Mouse (Mus musculus): ENCODE measurements around the gene Emilin1. TPM values are rescaled to one million over a fixed set of nuclear protein-coding genes. Genes with fewer than 3 reads are reported as not detected.

Emilin1 gene
- total RNA-seq, 2 experiments from 2014 or later: 6.5 to 28.8 TPM

DNA sequence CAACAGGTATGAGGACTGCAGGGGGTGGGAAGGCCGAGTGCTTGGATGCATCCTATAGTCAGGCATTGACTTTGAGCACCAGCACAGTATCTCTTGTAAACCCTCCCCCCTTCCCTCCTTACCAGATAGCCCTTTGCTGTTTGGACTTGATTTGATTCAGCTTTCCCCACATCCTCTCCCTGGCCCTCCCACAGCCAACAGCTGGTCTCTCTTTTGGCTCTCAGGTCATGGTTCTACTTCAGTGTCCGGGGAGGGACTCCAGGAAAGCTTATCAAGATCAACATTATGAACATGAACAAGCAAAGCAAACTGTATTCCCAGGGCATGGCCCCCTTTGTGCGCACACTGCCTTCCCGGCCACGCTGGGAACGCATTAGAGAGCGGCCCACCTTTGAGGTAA, 22.8 kb upstream of the Emilin1 start:
- no peak for ATAC-seq (replicated peaks; ENCODE audit: low FRiP score, poor library complexity, severe bottlenecking)

DNA sequence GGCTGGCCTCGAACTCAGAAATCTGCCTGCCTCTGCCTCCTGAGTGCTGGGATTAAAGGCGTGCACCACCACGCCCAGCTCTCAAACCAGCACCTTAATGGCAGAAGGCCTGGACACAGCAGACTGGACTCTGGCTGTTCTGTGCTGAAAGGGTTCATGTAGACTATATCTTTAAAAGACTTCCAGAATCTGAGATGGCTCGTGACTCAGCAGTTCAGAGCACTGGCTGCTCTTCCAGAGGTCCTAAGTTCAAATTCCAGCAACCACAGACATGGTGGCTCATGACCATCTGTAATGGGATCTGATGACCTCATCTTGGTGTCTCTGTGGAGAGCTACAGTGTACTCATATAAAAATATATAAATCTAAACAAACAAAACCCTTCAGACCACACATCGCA, 11.3 kb upstream of the Emilin1 start:
- no peak for ATAC-seq (replicated peaks; ENCODE audit: low FRiP score, poor library complexity, severe bottlenecking)

DNA sequence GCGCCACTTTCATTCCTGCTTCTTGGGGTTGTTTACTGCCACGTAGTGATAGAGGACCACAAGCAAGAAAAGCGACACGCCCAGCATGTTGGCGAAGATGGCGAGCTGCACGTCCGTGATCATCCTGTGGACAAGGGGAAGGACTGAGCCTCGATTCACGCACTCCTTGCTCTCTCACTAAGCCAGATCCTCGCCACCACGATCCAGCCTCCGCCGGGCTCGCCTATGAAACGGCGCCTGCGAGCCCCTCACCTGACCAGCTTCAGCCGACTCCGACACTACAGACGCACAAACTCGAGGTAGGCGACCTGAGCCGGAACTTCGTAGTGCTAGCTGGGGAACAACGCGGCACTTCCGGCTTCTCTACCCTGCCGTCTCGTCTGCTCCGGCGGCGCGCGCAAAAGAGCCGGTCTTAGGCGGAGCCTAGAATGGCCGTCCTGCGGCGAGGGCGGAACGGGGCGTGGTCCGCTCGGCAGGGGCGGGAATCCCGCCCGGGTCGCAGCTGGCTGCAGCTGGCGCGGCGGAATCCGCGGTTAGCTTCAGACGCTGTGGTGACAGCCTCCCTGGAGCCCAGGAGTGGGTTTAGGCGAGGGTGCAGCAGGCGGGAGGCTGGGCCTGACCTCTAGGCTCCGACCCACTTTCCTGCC, 5.7 kb upstream of the Emilin1 start, which contains the start of gene Ost4:
Ost4 (minus strand) TSS at position 376 of the 647 bp plus-strand sequence.
- peak; percentile 92 for ATAC-seq (replicated peaks; ENCODE audit: low FRiP score, poor library complexity, severe bottlenecking)

DNA sequence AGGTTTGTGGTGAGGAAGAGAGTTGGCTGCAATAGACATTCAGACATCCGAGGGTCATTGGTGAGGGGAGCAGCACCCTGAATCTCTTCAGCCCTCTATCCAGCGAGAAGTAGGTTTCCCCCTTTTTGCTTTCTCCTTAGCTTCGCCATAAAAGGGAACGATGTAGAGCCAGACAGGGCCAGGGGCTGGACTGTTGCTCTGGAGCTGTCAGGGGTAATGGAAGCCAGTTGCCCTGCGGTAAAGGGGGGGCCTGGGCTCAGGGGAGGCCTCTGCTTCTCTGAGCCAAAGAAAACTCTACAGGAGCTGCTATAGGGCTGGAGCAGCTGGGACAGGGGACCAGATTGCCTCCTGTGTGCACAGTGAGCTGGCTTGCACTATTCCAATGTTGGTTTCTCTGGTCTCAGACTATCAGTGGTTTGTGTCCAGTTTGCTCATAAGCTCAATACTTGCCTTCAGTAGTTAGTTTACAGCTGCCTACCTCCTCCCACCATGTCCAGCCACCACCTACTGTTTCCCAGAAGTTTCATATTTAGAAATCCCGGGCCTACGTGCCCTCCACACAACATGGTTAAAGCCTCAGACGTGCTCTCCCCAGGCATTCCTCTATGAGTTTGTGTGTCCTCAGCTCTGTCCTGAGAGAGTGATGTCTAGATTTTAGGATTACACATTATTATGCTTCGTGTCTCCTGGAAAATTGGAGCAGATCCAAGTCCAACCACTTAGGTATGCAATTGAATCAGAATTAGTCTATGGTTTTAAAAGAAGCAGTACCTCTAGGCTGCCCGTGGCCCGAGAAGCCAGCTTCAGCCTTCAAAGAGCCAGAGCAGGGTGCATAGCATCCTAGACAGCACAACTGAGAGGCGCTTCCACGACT, 4.5 kb upstream of the Emilin1 start:
- no peak for ATAC-seq (replicated peaks; ENCODE audit: low FRiP score, poor library complexity, severe bottlenecking)

- ATAC-seq (replicated peaks; ENCODE audit: low FRiP score, poor library complexity, severe bottlenecking): no peak
Observed at GRCm38 (mm10) chr5:30909300-30909659, 3.9 kb upstream of the Emilin1 start.

DNA sequence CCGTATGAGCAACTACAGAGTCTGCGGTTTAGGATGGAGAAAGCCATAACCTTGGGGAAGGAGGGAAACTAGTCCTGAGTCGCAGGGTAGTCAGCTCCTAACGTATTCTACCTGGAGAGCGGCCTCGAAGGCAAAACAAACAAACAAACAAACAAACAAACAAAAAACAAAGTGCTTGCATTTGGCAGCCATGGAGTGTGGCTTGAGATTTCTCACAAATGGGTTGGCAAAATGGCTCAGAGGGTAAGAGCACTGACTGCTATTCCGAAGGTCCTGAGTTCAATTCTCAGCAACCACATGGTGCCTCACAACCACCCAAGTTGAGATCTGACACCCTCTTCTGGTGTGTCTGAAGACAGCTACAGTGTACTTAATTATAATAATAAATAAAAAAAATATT, 3.3 kb upstream of the Emilin1 start:
- no peak for ATAC-seq (replicated peaks; ENCODE audit: low FRiP score, poor library complexity, severe bottlenecking)

- no peak for ATAC-seq (replicated peaks; ENCODE audit: low FRiP score, poor library complexity, severe bottlenecking)
Observed at GRCm38 (mm10) chr5:30910481-30910880, 2.7 kb upstream of the Emilin1 start.

DNA sequence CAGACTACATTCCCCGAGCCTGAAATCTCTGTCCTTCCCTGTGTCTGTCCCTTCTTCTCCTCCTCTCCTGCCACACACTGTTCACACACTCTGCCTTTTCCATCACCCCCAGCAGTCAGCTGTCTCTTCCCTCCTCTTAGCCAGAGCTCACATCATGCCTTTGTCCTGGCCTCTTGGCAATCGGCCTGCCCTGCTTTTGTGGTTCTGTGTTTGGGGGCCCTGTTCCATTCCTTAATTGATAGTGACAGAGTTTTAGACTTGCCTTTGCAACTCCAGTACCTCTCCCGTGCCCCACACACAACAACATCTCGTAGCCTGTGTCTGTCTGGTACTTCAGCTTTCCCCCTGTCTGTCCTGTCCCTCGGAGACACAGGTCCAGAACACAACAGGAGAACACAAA, 1.0 kb upstream of the Emilin1 start:
- ATAC-seq (replicated peaks; ENCODE audit: low FRiP score, poor library complexity, severe bottlenecking): no peak

DNA sequence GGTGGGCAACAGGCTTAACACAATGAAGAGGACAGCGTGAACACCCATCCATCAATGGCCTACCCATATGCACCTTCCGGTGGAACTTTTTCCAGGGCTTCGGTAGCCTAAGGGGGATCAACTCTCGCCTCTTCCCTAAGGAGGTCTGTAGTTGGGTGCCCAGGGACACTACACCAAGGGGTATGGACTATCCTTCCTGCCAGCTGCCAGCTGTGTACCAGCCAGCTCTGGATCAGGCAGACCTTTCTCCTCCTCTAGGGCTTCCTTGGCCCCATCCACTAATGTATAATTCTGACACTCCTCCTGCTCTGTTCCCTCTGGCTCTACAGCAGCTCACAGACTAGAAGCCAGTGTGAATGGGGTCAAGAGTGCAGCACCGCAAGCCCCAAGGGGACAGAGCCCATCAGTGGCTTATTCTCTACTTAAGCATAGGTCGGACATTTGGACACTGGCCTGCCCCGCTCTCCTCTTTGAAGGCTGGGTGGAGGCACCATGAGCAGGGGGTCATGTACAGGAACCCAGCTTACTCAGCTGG, 966 bp downstream of the Emilin1 start:
- no peak for ATAC-seq (replicated peaks; ENCODE audit: low FRiP score, poor library complexity, severe bottlenecking)

DNA sequence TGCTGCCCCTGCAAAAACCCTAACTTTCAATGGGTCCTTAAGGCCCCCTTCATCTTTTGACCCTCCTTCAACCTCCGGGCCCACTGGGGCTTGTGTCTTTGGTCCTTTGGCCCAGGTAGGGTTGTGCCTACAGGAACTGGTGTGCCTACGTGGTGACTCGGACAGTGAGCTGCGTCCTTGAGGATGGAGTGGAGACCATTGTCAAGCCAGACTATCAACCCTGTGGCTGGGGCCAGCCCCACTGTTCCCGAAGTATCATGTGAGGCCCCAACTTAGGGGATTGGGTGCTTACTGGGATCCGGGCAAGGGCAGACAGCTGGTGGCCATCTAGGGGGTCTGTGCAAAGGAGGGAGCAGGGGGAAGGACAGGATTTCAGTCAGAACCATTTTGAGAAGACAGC, 1.6 kb downstream of the Emilin1 start:
- ATAC-seq (replicated peaks; ENCODE audit: low FRiP score, poor library complexity, severe bottlenecking): no peak

- no peak for ATAC-seq (replicated peaks; ENCODE audit: low FRiP score, poor library complexity, severe bottlenecking)
Observed at GRCm38 (mm10) chr5:30915456-30915855, 2.3 kb downstream of the Emilin1 start.

GRCm38 (mm10) chr5:30915974-30916433, 2.8 kb downstream of the Emilin1 start:
- 0 out of 2 replicates have a peak, but pooled peaks have one; percentile 44 for ATAC-seq (replicated peaks; ENCODE audit: low FRiP score, poor library complexity, severe bottlenecking)

- no peak for ATAC-seq (replicated peaks; ENCODE audit: low FRiP score, poor library complexity, severe bottlenecking)
Observed at GRCm38 (mm10) chr5:30916841-30917240, 3.6 kb downstream of the Emilin1 start.

- no peak for ATAC-seq (replicated peaks; ENCODE audit: low FRiP score, poor library complexity, severe bottlenecking)
Observed at GRCm38 (mm10) chr5:30917348-30917747, 4.1 kb downstream of the Emilin1 start.

- ATAC-seq (replicated peaks; ENCODE audit: low FRiP score, poor library complexity, severe bottlenecking): no peak
Observed at GRCm38 (mm10) chr5:30917891-30918670, 4.9 kb downstream of the Emilin1 start.

GRCm38 (mm10) chr5:30918691-30919090, 5.5 kb downstream of the Emilin1 start:
- ATAC-seq (replicated peaks; ENCODE audit: low FRiP score, poor library complexity, severe bottlenecking): no peak

DNA sequence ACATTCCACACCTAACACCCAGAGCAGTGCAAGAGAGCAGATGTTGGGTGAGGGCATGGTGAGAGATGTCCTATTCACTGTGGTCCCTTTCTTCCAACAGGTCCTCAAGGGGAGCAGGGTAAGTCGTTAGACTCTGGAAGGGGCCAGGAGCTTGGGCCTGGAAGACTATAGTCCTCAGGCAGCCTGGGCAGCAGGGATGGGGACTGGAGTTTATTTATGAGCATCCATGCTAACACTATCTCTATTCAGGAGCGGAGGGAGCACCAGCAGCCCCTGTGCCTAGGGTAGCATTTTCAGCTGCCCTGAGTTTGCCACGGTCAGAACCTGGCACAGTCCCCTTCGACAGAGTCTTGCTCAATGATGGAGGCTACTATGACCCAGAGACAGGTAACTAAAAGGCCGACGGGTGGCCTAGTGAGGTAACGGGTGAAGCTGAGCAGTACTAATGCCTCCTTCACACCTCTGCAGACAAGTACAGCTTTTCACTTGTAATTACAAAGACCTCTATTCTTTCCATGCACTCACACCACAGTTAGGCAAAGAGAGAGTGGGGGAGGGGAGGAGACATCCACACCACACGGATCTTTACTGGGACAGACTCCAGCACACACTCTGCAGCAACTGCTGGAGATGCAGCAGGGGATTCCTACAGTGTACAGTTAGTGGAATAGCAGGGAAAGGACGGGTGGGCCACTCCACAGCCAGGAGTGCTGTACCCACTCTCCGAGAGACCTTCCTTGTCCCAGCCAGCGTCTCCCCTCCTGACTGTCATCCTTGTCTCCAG, 6.8 kb downstream of the Emilin1 start:
- no peak for ATAC-seq (replicated peaks; ENCODE audit: low FRiP score, poor library complexity, severe bottlenecking)

- ATAC-seq (replicated peaks; ENCODE audit: low FRiP score, poor library complexity, severe bottlenecking): no peak
Observed at GRCm38 (mm10) chr5:30920621-30921020, 7.4 kb downstream of the Emilin1 start.

- ATAC-seq (replicated peaks; ENCODE audit: low FRiP score, poor library complexity, severe bottlenecking): peak; percentile 87
Observed at GRCm38 (mm10) chr5:30921256-30922033, 8.2 kb downstream of the Emilin1 start, which contains the start of gene Khk. Gene Khk (plus strand): TSS chr5:30921431.

Measured in erythroblast, adult 5-6 weeks (primary cell).